Mouse (Mus musculus) heart, postnatal 0 days (tissue): ENCODE measurements around the gene C330007P06Rik.

ENCODE experiments used
- CTCF ChIP-seq: IDR thresholded peaks from 2 replicates; pipeline ENCODE4 v1.5.1; 2016; ENCODE audit warnings: antibody characterized with exemption, control low read depth, low read depth
- EP300 ChIP-seq: IDR thresholded peaks from 2 replicates; pipeline ENCODE4 v1.6.1; 2016; ENCODE audit warnings: antibody characterized with exemption, low read depth

DNA sequence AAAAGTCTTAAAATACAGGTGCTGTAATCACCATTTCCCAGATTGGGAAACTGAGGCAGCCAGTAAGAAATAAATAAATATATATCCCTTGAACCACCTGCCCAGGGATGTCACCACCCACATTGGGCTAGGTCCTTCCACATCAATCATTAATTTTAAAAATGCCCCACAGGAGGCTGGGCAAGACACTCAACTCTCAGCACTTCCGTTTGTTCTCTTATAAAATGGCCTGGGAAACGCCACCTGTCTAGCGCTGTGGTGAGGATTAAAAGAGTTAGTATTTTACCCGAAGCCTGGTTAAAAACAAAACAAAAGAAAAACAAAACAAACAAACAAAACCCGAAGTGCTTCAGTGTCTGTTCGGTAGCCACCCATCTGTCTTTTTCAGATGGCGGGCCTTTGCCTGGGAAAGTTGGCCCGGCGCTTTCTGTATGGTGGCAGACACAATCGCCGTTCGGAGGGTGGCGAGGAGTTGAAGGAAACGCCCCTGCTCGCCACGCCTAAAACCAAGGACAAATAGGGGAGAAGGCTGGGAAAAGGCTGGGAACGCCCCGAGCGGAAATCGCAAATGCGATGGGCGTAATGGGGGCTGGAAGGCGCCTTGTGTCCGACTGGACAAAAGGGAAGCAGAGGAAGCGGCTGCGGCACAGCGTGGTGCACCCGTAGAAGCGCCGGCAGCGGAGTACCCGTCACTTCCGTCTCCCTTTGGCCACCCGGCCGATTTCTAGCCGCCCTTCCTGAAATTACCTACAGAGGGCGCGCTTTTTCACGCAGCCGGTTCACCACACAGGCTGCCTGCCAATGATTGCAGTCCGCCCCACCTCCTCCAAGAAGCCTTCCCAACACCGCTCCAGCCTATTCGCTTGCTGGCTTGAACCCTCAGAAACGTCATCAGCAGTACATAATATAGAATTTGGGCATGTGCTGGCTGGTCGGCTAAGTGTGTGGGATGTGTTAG lies 66.3 kb downstream of the C330007P06Rik start:
- peak; percentile 63 for TF ChIP-seq CTCF
- no peak for TF ChIP-seq EP300
